Mouse (Mus musculus): ENCODE measurements around the gene Ptpn23. TPM values are rescaled to one million over a fixed set of nuclear protein-coding genes. Genes with fewer than 3 reads are reported as not detected.
"Not testable (repeated sequence)": the region's sequence is repeated elsewhere in the genome, so short reads cannot be mapped to it uniquely, and the experiment has no call there.

The Ptpn23 gene
- polyA plus RNA-seq, 1 experiment from 2014 or later: 18.5 TPM

GRCm38 (mm10) chr9:110393295-110393694, 14.7 kb downstream of the Ptpn23 start:
- no peak overlapping the region for H3K9ac ChIP-seq (ENCODE audit: low read depth, low read length)
- 88% methylated on average over 4 of the region's 4 CpGs for WGBS
- no peak overlapping the region for H3K4me3 ChIP-seq (ENCODE audit: low read depth, low read length)
- peaks cover 42% of the 10 kb centered on the region for H3K36me3 ChIP-seq (ENCODE audit: control insufficient read depth, insufficient read depth, low read length)
- ATAC-seq: no peak
- no peak overlapping the region for H3K4me2 ChIP-seq (ENCODE audit: low read length)
- no peaks in the 10 kb centered on the region for H3K4me1 ChIP-seq (ENCODE audit: control insufficient read depth, insufficient read depth, low read length)
- no peaks in the 10 kb centered on the region for H3K9me3 ChIP-seq (replicated peaks; ENCODE audit: control insufficient read depth, low read length, poor library complexity, severe bottlenecking)
- no peak overlapping the region for H3K27ac ChIP-seq (ENCODE audit: low read length)
- H3K27me3 ChIP-seq (ENCODE audit: control insufficient read depth, insufficient read depth, low read depth, low read length): no peaks in the 10 kb centered on the region

DNA sequence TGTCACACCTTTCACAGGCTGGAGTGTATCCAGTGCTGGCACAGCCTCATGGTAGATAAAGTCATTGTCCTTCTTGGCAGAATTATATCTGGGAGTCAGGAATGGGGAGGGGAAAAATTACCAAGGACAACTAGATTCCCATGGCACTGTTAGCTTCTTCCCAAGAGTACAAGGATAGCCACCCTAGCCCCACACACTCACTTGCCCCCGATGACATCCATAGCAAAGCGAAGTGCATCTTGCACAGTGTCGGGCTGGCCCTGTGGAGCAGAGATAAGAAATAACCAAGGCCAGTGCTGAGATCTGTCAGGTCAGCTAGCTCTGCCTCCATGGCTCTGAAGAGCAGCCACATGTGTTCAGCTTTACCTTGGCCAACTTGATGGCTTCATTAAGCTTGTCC, 17.2 kb downstream of the Ptpn23 start:
- no peak for ATAC-seq
- Histone ChIP-seq H3K4me3 (ENCODE audit: low read depth, low read length) (no peak overlapping the region), H3K9me3 (replicated peaks; ENCODE audit: control insufficient read depth, low read length, poor library complexity, severe bottlenecking) (no peaks in the 10 kb centered on the region), H3K36me3 (ENCODE audit: control insufficient read depth, insufficient read depth, low read length) (peaks cover 56% of the 10 kb centered on the region), H3K27ac (ENCODE audit: low read length) (no peak overlapping the region), H3K4me1 (ENCODE audit: control insufficient read depth, insufficient read depth, low read length) (no peaks in the 10 kb centered on the region), H3K4me2 (ENCODE audit: low read length) (no peak overlapping the region), H3K9ac (ENCODE audit: low read depth, low read length) (no peak overlapping the region), H3K27me3 (ENCODE audit: control insufficient read depth, insufficient read depth, low read depth, low read length) (no peaks in the 10 kb centered on the region)
- 89% methylated on average over 3 of the region's 3 CpGs for WGBS

DNA sequence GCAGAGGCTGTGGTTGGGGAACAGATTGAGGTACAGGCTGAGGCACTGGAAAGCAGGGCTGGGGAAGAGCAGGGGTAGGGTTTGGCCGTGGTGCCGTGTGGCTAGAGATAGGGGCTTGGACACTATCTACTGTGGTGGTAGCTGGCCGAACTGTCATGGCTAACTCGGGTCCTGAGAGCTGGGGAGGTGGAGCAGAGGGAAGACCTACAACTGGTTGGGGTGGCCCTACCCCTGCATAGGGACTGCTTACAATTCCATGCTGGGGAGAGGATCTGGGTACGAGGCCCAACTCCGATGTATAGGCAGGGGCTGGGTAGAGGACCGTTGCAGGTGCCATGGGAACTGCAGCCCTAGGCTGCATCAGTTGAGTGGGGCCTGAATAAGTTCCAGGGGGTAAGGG, 20.0 kb downstream of the Ptpn23 start:
- H3K4me3 ChIP-seq (ENCODE audit: low read depth, low read length): no peak overlapping the region
- H3K4me1 ChIP-seq (ENCODE audit: control insufficient read depth, insufficient read depth, low read length): no peaks in the 10 kb centered on the region
- H3K4me2 ChIP-seq (ENCODE audit: low read length): no peak overlapping the region
- no peaks in the 10 kb centered on the region for H3K9me3 ChIP-seq (replicated peaks; ENCODE audit: control insufficient read depth, low read length, poor library complexity, severe bottlenecking)
- no peaks in the 10 kb centered on the region for H3K27me3 ChIP-seq (ENCODE audit: control insufficient read depth, insufficient read depth, low read depth, low read length)
- WGBS: 95% methylated on average over 7 of the region's 7 CpGs
- no peak for ATAC-seq
- H3K9ac ChIP-seq (ENCODE audit: low read depth, low read length): no peak overlapping the region
- no peak overlapping the region for H3K27ac ChIP-seq (ENCODE audit: low read length)
- H3K36me3 ChIP-seq (ENCODE audit: control insufficient read depth, insufficient read depth, low read length): peaks cover 77% of the 10 kb centered on the region

- no peak overlapping the region for H3K4me3 ChIP-seq (ENCODE audit: low read depth, low read length)
- H3K4me1 ChIP-seq (ENCODE audit: control insufficient read depth, insufficient read depth, low read length): no peaks in the 10 kb centered on the region
- no peaks in the 10 kb centered on the region for H3K9me3 ChIP-seq (replicated peaks; ENCODE audit: control insufficient read depth, low read length, poor library complexity, severe bottlenecking)
- 90% methylated on average over 7 of the region's 7 CpGs for WGBS
- no peak overlapping the region for H3K4me2 ChIP-seq (ENCODE audit: low read length)
- H3K27me3 ChIP-seq (ENCODE audit: control insufficient read depth, insufficient read depth, low read depth, low read length): no peaks in the 10 kb centered on the region
- no peak for ATAC-seq
- H3K36me3 ChIP-seq (ENCODE audit: control insufficient read depth, insufficient read depth, low read length): peaks cover 68% of the 10 kb centered on the region
- H3K27ac ChIP-seq (ENCODE audit: low read length): no peak overlapping the region
- no peak overlapping the region for H3K9ac ChIP-seq (ENCODE audit: low read depth, low read length)
Observed at GRCm38 (mm10) chr9:110384369-110384929, 23.6 kb downstream of the Ptpn23 start.

GRCm38 (mm10) chr9:110381292-110381691, 26.7 kb downstream of the Ptpn23 start:
- H3K9ac ChIP-seq (ENCODE audit: low read depth, low read length): no peak overlapping the region
- no peak overlapping the region for H3K4me2 ChIP-seq (ENCODE audit: low read length)
- H3K9me3 ChIP-seq (replicated peaks; ENCODE audit: control insufficient read depth, low read length, poor library complexity, severe bottlenecking): no peaks in the 10 kb centered on the region
- 83% methylated on average over 12 of the region's 12 CpGs for WGBS
- H3K27ac ChIP-seq (ENCODE audit: low read length): no peak overlapping the region
- H3K36me3 ChIP-seq (ENCODE audit: control insufficient read depth, insufficient read depth, low read length): peaks cover 56% of the 10 kb centered on the region
- H3K27me3 ChIP-seq (ENCODE audit: control insufficient read depth, insufficient read depth, low read depth, low read length): no peaks in the 10 kb centered on the region
- H3K4me1 ChIP-seq (ENCODE audit: control insufficient read depth, insufficient read depth, low read length): no peaks in the 10 kb centered on the region
- ATAC-seq: no peak
- H3K4me3 ChIP-seq (ENCODE audit: low read depth, low read length): no peak overlapping the region

DNA sequence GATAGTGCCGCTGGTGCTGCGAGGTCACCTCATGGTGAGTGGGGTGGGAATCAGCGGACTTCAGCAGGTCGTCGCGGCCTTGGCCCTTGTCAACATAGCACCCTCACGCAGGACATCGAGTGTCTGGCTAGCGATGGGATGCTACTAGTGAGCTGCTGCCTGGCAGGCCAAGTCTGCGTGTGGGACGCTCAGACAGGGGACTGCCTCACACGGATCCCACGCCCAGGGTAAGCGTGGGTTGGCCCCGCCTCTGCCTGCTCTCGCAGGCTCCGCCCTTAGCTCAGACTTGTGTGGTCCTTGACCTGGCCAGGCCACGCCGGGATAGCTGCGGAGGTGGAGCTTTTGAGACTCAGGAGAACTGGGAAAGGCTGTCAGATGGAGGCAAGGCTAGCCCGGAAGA, 27.4 kb downstream of the Ptpn23 start:
- H3K9me3 ChIP-seq (replicated peaks; ENCODE audit: control insufficient read depth, low read length, poor library complexity, severe bottlenecking): no peaks in the 10 kb centered on the region
- WGBS: 51% methylated on average over 21 of the region's 21 CpGs
- H3K4me1 ChIP-seq (ENCODE audit: control insufficient read depth, insufficient read depth, low read length): no peaks in the 10 kb centered on the region
- no peak for ATAC-seq
- no peak overlapping the region for H3K9ac ChIP-seq (ENCODE audit: low read depth, low read length)
- no peaks in the 10 kb centered on the region for H3K27me3 ChIP-seq (ENCODE audit: control insufficient read depth, insufficient read depth, low read depth, low read length)
- H3K36me3 ChIP-seq (ENCODE audit: control insufficient read depth, insufficient read depth, low read length): peaks cover 50% of the 10 kb centered on the region
- no peak overlapping the region for H3K27ac ChIP-seq (ENCODE audit: low read length)
- H3K4me3 ChIP-seq (ENCODE audit: low read depth, low read length): no peak overlapping the region
- no peak overlapping the region for H3K4me2 ChIP-seq (ENCODE audit: low read length)

GRCm38 (mm10) chr9:110379361-110379760, 28.7 kb downstream of the Ptpn23 start:
- H3K4me1 ChIP-seq (ENCODE audit: control insufficient read depth, insufficient read depth, low read length): no peaks in the 10 kb centered on the region
- H3K4me3 ChIP-seq (ENCODE audit: low read depth, low read length): no peak overlapping the region
- no peak overlapping the region for H3K9ac ChIP-seq (ENCODE audit: low read depth, low read length)
- H3K4me2 ChIP-seq (ENCODE audit: low read length): no peak overlapping the region
- whole genome bisulfite sequencing: 96% methylated on average over 8 of the region's 8 CpGs
- peaks cover 41% of the 10 kb centered on the region for H3K36me3 ChIP-seq (ENCODE audit: control insufficient read depth, insufficient read depth, low read length)
- no peaks in the 10 kb centered on the region for H3K27me3 ChIP-seq (ENCODE audit: control insufficient read depth, insufficient read depth, low read depth, low read length)
- no peak overlapping the region for H3K27ac ChIP-seq (ENCODE audit: low read length)
- no peaks in the 10 kb centered on the region for H3K9me3 ChIP-seq (replicated peaks; ENCODE audit: control insufficient read depth, low read length, poor library complexity, severe bottlenecking)
- no peak for ATAC-seq

GRCm38 (mm10) chr9:110377655-110378054, 30.4 kb downstream of the Ptpn23 start:
- not testable (repeated sequence) for H3K27me3 ChIP-seq (ENCODE audit: control insufficient read depth, insufficient read depth, low read depth, low read length); H3K9me3 ChIP-seq (replicated peaks; ENCODE audit: control insufficient read depth, low read length, poor library complexity, severe bottlenecking); H3K4me2 ChIP-seq (ENCODE audit: low read length); H3K27ac ChIP-seq (ENCODE audit: low read length); H3K9ac ChIP-seq (ENCODE audit: low read depth, low read length); H3K4me3 ChIP-seq (ENCODE audit: low read depth, low read length); ATAC-seq; H3K4me1 ChIP-seq (ENCODE audit: control insufficient read depth, insufficient read depth, low read length)
- peaks cover 41% of the 10 kb centered on the region for H3K36me3 ChIP-seq (ENCODE audit: control insufficient read depth, insufficient read depth, low read length)
- 91% methylated on average over 15 of the region's 15 CpGs for WGBS

GRCm38 (mm10) chr9:110375668-110376067, 32.3 kb downstream of the Ptpn23 start:
- Histone ChIP-seq H3K27ac (ENCODE audit: low read length) (no peak overlapping the region), H3K4me2 (ENCODE audit: low read length) (no peak overlapping the region), H3K9ac (ENCODE audit: low read depth, low read length) (no peak overlapping the region), H3K4me3 (ENCODE audit: low read depth, low read length) (no peak overlapping the region), H3K9me3 (replicated peaks; ENCODE audit: control insufficient read depth, low read length, poor library complexity, severe bottlenecking) (no peaks in the 10 kb centered on the region), H3K4me1 (ENCODE audit: control insufficient read depth, insufficient read depth, low read length) (no peaks in the 10 kb centered on the region), H3K27me3 (ENCODE audit: control insufficient read depth, insufficient read depth, low read depth, low read length) (no peaks in the 10 kb centered on the region), H3K36me3 (ENCODE audit: control insufficient read depth, insufficient read depth, low read length) (peaks cover 40% of the 10 kb centered on the region)
- 93% methylated on average over 3 of the region's 3 CpGs for WGBS
- ATAC-seq: no peak

Measured in midbrain, embryonic 16.5 days (tissue).